Mouse (Mus musculus): ENCODE measurements around the gene Cand1. TPM values are rescaled to one million over a fixed set of nuclear protein-coding genes. Genes with fewer than 3 reads are reported as not detected.

The Cand1 gene
- 10 to 100 TPM; 40.7 to 42.7 TPM for total RNA-seq (2021)
- polyA plus RNA-seq (2012; rRNA removed) = 13.7 and 25.3 TPM in 2 replicates
- long read RNA-seq, full-length matches to known transcripts = 26 of 34 reads
- long read RNA-seq, partial matches to known transcripts = 6 of 34 reads
- long read RNA-seq, other reads (novel, unspliced or antisense) = 2 of 34 reads

DNA sequence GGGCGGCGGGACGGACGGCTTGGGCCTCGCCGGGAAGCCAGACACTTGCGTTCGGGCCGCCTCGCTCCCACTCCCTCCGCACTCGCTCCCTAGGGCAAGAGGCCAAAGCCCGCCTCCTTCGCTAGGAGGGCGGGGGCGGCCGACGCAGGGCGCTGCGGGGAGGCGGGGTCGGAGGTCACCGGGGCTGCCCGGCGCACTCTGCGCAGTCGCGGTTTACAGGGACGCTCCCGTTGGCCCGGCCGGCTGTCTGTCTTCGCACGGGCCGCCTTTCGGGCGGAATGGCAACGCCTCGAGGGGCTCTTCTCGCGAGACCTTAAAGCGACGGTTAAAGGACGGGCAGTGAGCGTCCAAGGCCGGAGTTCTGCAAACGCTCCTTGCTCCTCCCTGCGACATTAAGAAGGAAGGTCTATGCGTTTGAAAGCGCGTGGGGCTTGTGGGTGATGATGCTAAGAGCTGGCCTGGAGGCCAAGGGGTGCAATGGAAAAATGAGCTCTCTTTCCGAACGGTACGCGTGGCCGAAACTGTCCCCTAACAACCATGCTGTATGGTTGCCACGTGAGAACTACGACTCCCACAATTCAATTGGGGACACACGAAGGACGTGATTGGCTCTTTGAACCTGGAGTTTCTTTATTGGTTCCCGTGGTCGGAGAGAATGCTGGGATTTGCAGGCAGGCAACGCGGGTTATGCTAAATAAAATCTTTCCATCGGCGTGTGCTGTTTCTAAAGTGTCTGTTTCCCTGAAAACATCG, at the start of gene Cand1:
TSS of gene Cand1 (minus strand) at position 87 of the 753 bp plus-strand sequence.
- peaks cover 4% of the 10 kb centered on the region; the same call in 1 of the 2 replicates for H3K4me1 ChIP-seq (ENCODE audit: control insufficient read depth, insufficient read depth, low read length)
- DNase-seq = peak; percentile 100
- no peak for TF ChIP-seq CTCF (IDR thresholded peaks at IDR 0.05)
- peak; percentile 69; the same call in 1 of the 2 replicates for TF ChIP-seq EP300 (IDR thresholded peaks at IDR 0.05; ENCODE audit: insufficient read depth, low read depth, low read length)
- peak; percentile 95 for TF ChIP-seq POLR2A (IDR thresholded peaks at IDR 0.05; ENCODE audit: insufficient read depth, low read depth, low read length)
- intact Hi-C loops (cut with DNase I) = loop anchor here (5.0 kb wide), 2 partner anchors 48 to 373 kb away; no protein-coding TSS in a partner anchor
- peak within 1 kb of the TSS; percentile 95 for H3K9ac ChIP-seq (ENCODE audit: low read depth, low read length)
- peak within 1 kb of the TSS; percentile 89 for H3K4me3 ChIP-seq
- peaks cover 3% of the 10 kb centered on the region for H3K36me3 ChIP-seq (ENCODE audit: control insufficient read depth, insufficient read depth, low read length)
- under 1% methylated on average over 63 of the region's 67 CpGs for WGBS
- H3K27me3 ChIP-seq (ENCODE audit: control insufficient read depth, insufficient read depth, low read length) = no peaks in the 10 kb centered on the region
- peaks cover under 1% of the 10 kb centered on the region; the same call in 1 of the 2 replicates for H3K79me2 ChIP-seq (replicated peaks; ENCODE audit: control insufficient read depth, insufficient read depth, low read length)
- peak within 1 kb of the TSS; percentile 99 for H3K27ac ChIP-seq

DNA sequence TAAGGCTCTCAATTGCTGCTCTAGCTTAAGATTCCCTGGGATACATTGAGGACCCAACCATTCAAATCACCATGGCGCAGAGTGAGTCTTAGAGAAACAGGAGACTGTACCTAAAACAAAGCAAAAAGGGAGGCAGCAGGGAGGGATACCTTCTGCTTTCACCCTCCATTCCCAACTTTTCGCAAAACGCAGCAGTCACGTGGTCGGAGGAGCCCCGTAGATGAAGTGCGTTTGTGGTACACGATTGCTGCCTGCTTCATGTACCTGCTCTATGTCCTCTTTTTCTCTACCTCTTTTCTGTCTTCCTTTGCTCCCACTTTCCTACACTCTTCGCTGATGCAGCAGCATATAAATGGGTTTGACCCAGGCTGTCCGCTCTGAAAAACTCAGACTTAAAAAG, 39.0 kb upstream of the Cand1 start:
- no peak overlapping the region for H3K9ac ChIP-seq (ENCODE audit: low read depth, low read length)
- TF ChIP-seq POLR2A (IDR thresholded peaks at IDR 0.05; ENCODE audit: insufficient read depth, low read depth, low read length) (no peak), EP300 (IDR thresholded peaks at IDR 0.05; ENCODE audit: insufficient read depth, low read depth, low read length) (no peak), CTCF (IDR thresholded peaks at IDR 0.05) (no peak)
- WGBS = 83% methylated on average over 10 of the region's 10 CpGs
- no peaks in the 10 kb centered on the region for H3K27me3 ChIP-seq (ENCODE audit: control insufficient read depth, insufficient read depth, low read length)
- H3K79me2 ChIP-seq (replicated peaks; ENCODE audit: control insufficient read depth, insufficient read depth, low read length) = no peaks in the 10 kb centered on the region
- intact Hi-C loops (cut with DNase I) = no loop called here
- DNase-seq = no peak
- no peak overlapping the region for H3K4me3 ChIP-seq
- no peak overlapping the region for H3K27ac ChIP-seq
- no peaks in the 10 kb centered on the region for H3K36me3 ChIP-seq (ENCODE audit: control insufficient read depth, insufficient read depth, low read length)
- no peaks in the 10 kb centered on the region for H3K4me1 ChIP-seq (ENCODE audit: control insufficient read depth, insufficient read depth, low read length)

DNA sequence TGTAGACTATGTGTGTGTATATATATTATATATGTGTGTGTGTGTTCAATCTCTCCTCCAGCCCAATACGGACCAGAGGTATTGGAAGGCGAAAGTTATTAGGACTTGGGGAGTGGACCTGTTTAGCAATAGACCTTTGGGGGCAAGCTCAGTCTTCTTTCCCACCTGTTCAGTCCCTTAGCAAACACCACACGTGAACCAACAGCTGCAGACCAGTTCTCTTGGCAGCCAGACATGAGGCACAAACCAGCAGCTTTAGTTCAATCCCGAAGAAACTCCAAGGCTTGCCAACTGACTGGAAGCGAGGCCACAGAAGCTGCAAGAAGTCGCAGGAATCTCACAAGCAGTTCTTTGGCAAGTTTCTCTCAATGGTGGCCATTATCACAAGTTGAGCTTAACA, 34.5 kb upstream of the Cand1 start:
- intact Hi-C loops (cut with DNase I) = no loop called here
- no peak for TF ChIP-seq POLR2A (IDR thresholded peaks at IDR 0.05; ENCODE audit: insufficient read depth, low read depth, low read length)
- TF ChIP-seq CTCF (IDR thresholded peaks at IDR 0.05) = no peak
- TF ChIP-seq EP300 (IDR thresholded peaks at IDR 0.05; ENCODE audit: insufficient read depth, low read depth, low read length) = no peak
- Histone ChIP-seq H3K79me2 (replicated peaks; ENCODE audit: control insufficient read depth, insufficient read depth, low read length) (no peaks in the 10 kb centered on the region), H3K27ac (no peak overlapping the region), H3K36me3 (ENCODE audit: control insufficient read depth, insufficient read depth, low read length) (no peaks in the 10 kb centered on the region), H3K4me3 (no peak overlapping the region), H3K9ac (ENCODE audit: low read depth, low read length) (no peak overlapping the region), H3K4me1 (ENCODE audit: control insufficient read depth, insufficient read depth, low read length) (no peaks in the 10 kb centered on the region), H3K27me3 (ENCODE audit: control insufficient read depth, insufficient read depth, low read length) (no peaks in the 10 kb centered on the region)
- DNase-seq = no peak
- WGBS = 83% methylated on average over 6 of the region's 6 CpGs

DNA sequence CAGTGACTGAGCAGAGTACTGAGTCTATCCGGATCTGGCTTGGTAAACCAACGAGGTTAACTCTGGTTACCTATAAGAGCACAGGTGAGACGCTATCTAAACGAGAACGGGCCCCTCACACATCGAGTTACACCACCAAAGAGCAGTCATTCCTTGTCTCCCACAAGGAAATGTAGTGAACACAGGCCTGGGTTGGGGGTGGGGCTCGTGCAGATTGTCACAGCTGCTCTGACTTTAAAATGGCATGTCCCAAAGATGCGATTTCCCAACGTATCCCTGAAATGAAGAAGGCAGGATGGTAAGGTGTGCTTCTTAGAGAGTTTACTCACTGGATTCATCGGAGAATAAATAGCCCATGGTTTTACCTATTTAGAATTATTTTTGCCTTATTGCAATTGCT, 32.7 kb upstream of the Cand1 start:
- no peak for TF ChIP-seq EP300 (IDR thresholded peaks at IDR 0.05; ENCODE audit: insufficient read depth, low read depth, low read length)
- no peak for TF ChIP-seq POLR2A (IDR thresholded peaks at IDR 0.05; ENCODE audit: insufficient read depth, low read depth, low read length)
- no peak for TF ChIP-seq CTCF (IDR thresholded peaks at IDR 0.05)
- intact Hi-C loops (cut with DNase I) = no loop called here
- no peaks in the 10 kb centered on the region for H3K27me3 ChIP-seq (ENCODE audit: control insufficient read depth, insufficient read depth, low read length)
- DNase-seq = no peak
- H3K27ac ChIP-seq = no peak overlapping the region
- WGBS = 75% methylated on average over 10 of the region's 10 CpGs
- H3K4me3 ChIP-seq = no peak overlapping the region
- H3K79me2 ChIP-seq (replicated peaks; ENCODE audit: control insufficient read depth, insufficient read depth, low read length) = no peaks in the 10 kb centered on the region
- no peak overlapping the region for H3K9ac ChIP-seq (ENCODE audit: low read depth, low read length)
- no peaks in the 10 kb centered on the region for H3K36me3 ChIP-seq (ENCODE audit: control insufficient read depth, insufficient read depth, low read length)
- no peaks in the 10 kb centered on the region for H3K4me1 ChIP-seq (ENCODE audit: control insufficient read depth, insufficient read depth, low read length)

DNA sequence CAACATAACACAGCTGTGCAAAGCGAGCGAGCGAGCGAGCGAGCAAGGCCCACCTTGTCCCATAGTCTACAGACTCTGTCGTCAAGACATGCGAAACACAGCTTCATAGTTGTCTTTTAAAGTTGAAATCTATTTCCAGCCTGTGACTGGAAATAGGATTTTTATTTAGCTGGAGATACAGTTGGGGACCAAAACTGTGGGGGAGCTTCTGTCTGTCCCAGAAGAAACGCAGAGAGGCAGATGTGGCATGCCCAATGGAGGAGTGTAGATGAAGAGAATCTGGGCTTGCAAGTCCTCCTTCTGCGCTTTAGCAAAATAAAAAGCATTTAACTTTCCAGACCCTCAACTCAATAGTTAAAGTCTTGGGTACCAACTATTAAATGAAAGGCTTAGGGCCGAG, 32.1 kb upstream of the Cand1 start:
- Histone ChIP-seq H3K9ac (ENCODE audit: low read depth, low read length) (no peak overlapping the region), H3K36me3 (ENCODE audit: control insufficient read depth, insufficient read depth, low read length) (no peaks in the 10 kb centered on the region), H3K79me2 (replicated peaks; ENCODE audit: control insufficient read depth, insufficient read depth, low read length) (no peaks in the 10 kb centered on the region), H3K4me3 (no peak overlapping the region), H3K27ac (no peak overlapping the region), H3K4me1 (ENCODE audit: control insufficient read depth, insufficient read depth, low read length) (no peaks in the 10 kb centered on the region), H3K27me3 (ENCODE audit: control insufficient read depth, insufficient read depth, low read length) (no peaks in the 10 kb centered on the region)
- 87% methylated on average over 10 of the region's 10 CpGs for WGBS
- no peak for TF ChIP-seq EP300 (IDR thresholded peaks at IDR 0.05; ENCODE audit: insufficient read depth, low read depth, low read length)
- DNase-seq = no peak
- intact Hi-C loops (cut with DNase I) = no loop called here

DNA sequence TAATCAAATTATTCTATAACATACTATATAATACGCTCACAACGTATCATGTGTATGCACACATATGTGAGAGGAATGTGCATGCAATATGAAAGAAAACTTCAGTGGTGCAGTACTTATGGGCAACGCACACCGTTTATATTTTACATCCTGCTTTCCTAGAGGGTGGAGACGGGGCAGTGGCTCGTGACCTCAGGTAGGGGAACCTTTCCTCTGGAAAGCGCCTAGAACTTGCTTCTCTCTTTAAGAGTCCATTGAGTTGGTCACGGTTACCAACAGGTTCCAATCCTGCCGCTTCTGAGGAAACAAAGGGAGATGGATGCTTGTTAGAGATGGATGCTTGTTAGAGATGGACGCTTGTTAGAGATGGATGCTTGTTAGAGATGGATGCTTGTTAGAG, 31.2 kb upstream of the Cand1 start:
- Histone ChIP-seq H3K4me3 (no peak overlapping the region), H3K9ac (ENCODE audit: low read depth, low read length) (no peak overlapping the region), H3K27me3 (ENCODE audit: control insufficient read depth, insufficient read depth, low read length) (no peaks in the 10 kb centered on the region), H3K36me3 (ENCODE audit: control insufficient read depth, insufficient read depth, low read length) (no peaks in the 10 kb centered on the region), H3K79me2 (replicated peaks; ENCODE audit: control insufficient read depth, insufficient read depth, low read length) (no peaks in the 10 kb centered on the region), H3K4me1 (ENCODE audit: control insufficient read depth, insufficient read depth, low read length) (no peaks in the 10 kb centered on the region), H3K27ac (no peak overlapping the region)
- DNase-seq = no peak
- 85% methylated on average over 10 of the region's 10 CpGs for WGBS
- TF ChIP-seq CTCF (IDR thresholded peaks at IDR 0.05) (no peak), EP300 (IDR thresholded peaks at IDR 0.05; ENCODE audit: insufficient read depth, low read depth, low read length) (no peak)
- intact Hi-C loops (cut with DNase I) = no loop called here

All from heart, adult 2 months (tissue).